Mouse (Mus musculus): ENCODE data around the gene Timm17a.

The Timm17a gene

GRCm38 (mm10) chr1:135341947-135342346 lies 28.4 kb upstream of the Timm17a start:
- no peak for TF ChIP-seq NANOG (IDR thresholded peaks at IDR 0.05; ENCODE audit: borderline replicate concordance, low read length)
- TF ChIP-seq POU5F1 (IDR thresholded peaks at IDR 0.05; ENCODE audit: borderline replicate concordance, low read length) = no peak
- no peak for TF ChIP-seq CTCF (conservative IDR thresholded peaks at IDR 0.05; ENCODE audit: low read length)
- no peaks in the 10 kb centered on the region for H3K36me3 ChIP-seq (ENCODE audit: insufficient read depth, low read length)
- no peak overlapping the region for H3K4me3 ChIP-seq (replicated peaks; ENCODE audit: low read length)
- H3K27me3 ChIP-seq (ENCODE audit: insufficient read depth, low read length) = 0 out of 2 replicates have a peak, but pooled peaks cover 10% of the 10 kb centered on the region
- H3K4me1 ChIP-seq (replicated peaks; ENCODE audit: low read depth, low read length) = peaks cover 31% of the 10 kb centered on the region
- no peaks in the 10 kb centered on the region for H3K9me3 ChIP-seq (ENCODE audit: low read length)

GRCm38 (mm10) chr1:135330578-135330977 lies 17.0 kb upstream of the Timm17a start:
- Histone ChIP-seq H3K27me3 (ENCODE audit: insufficient read depth, low read length) (peaks cover 19% of the 10 kb centered on the region; the same call in 1 of the 2 replicates), H3K4me1 (replicated peaks; ENCODE audit: low read depth, low read length) (peaks cover 5% of the 10 kb centered on the region; the same call in 1 of the 2 replicates), H3K9me3 (ENCODE audit: low read length) (no peaks in the 10 kb centered on the region), H3K4me3 (replicated peaks; ENCODE audit: low read length) (no peak overlapping the region), H3K36me3 (ENCODE audit: insufficient read depth, low read length) (no peaks in the 10 kb centered on the region)
- no peak for TF ChIP-seq CTCF (conservative IDR thresholded peaks at IDR 0.05; ENCODE audit: low read length)

- H3K36me3 ChIP-seq (ENCODE audit: insufficient read depth, low read length) = no peaks in the 10 kb centered on the region
- H3K4me1 ChIP-seq (replicated peaks; ENCODE audit: low read depth, low read length) = peaks cover 24% of the 10 kb centered on the region
- H3K27me3 ChIP-seq (ENCODE audit: insufficient read depth, low read length) = peaks cover 28% of the 10 kb centered on the region
- no peaks in the 10 kb centered on the region for H3K9me3 ChIP-seq (ENCODE audit: low read length)
- TF ChIP-seq CTCF (conservative IDR thresholded peaks at IDR 0.05; ENCODE audit: low read length) = no peak
- no peak for TF ChIP-seq NANOG (IDR thresholded peaks at IDR 0.05; ENCODE audit: borderline replicate concordance, low read length)
- TF ChIP-seq POU5F1 (IDR thresholded peaks at IDR 0.05; ENCODE audit: borderline replicate concordance, low read length) = no peak
- no peak overlapping the region for H3K4me3 ChIP-seq (replicated peaks; ENCODE audit: low read length)
Measured at GRCm38 (mm10) chr1:135328368-135328767, 14.8 kb upstream of the Timm17a start.

- H3K36me3 ChIP-seq (ENCODE audit: insufficient read depth, low read length) = no peaks in the 10 kb centered on the region
- H3K4me3 ChIP-seq (replicated peaks; ENCODE audit: low read length) = no peak overlapping the region
- no peaks in the 10 kb centered on the region for H3K9me3 ChIP-seq (ENCODE audit: low read length)
- H3K27me3 ChIP-seq (ENCODE audit: insufficient read depth, low read length) = peaks cover 25% of the 10 kb centered on the region
- H3K4me1 ChIP-seq (replicated peaks; ENCODE audit: low read depth, low read length) = peaks cover 33% of the 10 kb centered on the region
- TF ChIP-seq POU5F1 (IDR thresholded peaks at IDR 0.05; ENCODE audit: borderline replicate concordance, low read length) (no peak), CTCF (conservative IDR thresholded peaks at IDR 0.05; ENCODE audit: low read length) (no peak), NANOG (IDR thresholded peaks at IDR 0.05; ENCODE audit: borderline replicate concordance, low read length) (no peak)
Measured at GRCm38 (mm10) chr1:135325934-135326333, 12.4 kb upstream of the Timm17a start.

- H3K4me1 ChIP-seq (replicated peaks; ENCODE audit: low read depth, low read length) = peaks cover 33% of the 10 kb centered on the region
- H3K9me3 ChIP-seq (ENCODE audit: low read length) = no peaks in the 10 kb centered on the region
- peaks cover 25% of the 10 kb centered on the region for H3K27me3 ChIP-seq (ENCODE audit: insufficient read depth, low read length)
- TF ChIP-seq NANOG (IDR thresholded peaks at IDR 0.05; ENCODE audit: borderline replicate concordance, low read length) = no peak
- no peak for TF ChIP-seq POU5F1 (IDR thresholded peaks at IDR 0.05; ENCODE audit: borderline replicate concordance, low read length)
- no peak for TF ChIP-seq CTCF (conservative IDR thresholded peaks at IDR 0.05; ENCODE audit: low read length)
- no peaks in the 10 kb centered on the region for H3K36me3 ChIP-seq (ENCODE audit: insufficient read depth, low read length)
- H3K4me3 ChIP-seq (replicated peaks; ENCODE audit: low read length) = peak within 1 kb of the TSS; percentile 57
Measured at GRCm38 (mm10) chr1:135324571-135324970, 11.0 kb upstream of the Timm17a start, which contains the start of gene Lmod1. TSS of gene Lmod1 (plus strand) at chr1:135324807.

GRCm38 (mm10) chr1:135323367-135323901 lies 9.9 kb upstream of the Timm17a start:
- H3K27me3 ChIP-seq (ENCODE audit: insufficient read depth, low read length) = peaks cover 21% of the 10 kb centered on the region
- H3K4me1 ChIP-seq (replicated peaks; ENCODE audit: low read depth, low read length) = peaks cover 33% of the 10 kb centered on the region

GRCm38 (mm10) chr1:135312201-135312600 lies 1.4 kb downstream of the Timm17a start:
- H3K4me3 ChIP-seq (replicated peaks; ENCODE audit: low read length) = peak overlapping the region; percentile 94
- peaks cover 29% of the 10 kb centered on the region for H3K4me1 ChIP-seq (replicated peaks; ENCODE audit: low read depth, low read length)
- TF ChIP-seq CTCF (conservative IDR thresholded peaks at IDR 0.05; ENCODE audit: low read length) = no peak
- no peak for TF ChIP-seq NANOG (IDR thresholded peaks at IDR 0.05; ENCODE audit: borderline replicate concordance, low read length)
- TF ChIP-seq POU5F1 (IDR thresholded peaks at IDR 0.05; ENCODE audit: borderline replicate concordance, low read length) = no peak
- H3K36me3 ChIP-seq (ENCODE audit: insufficient read depth, low read length) = peaks cover 35% of the 10 kb centered on the region
- H3K9me3 ChIP-seq (ENCODE audit: low read length) = no peaks in the 10 kb centered on the region
- no peaks in the 10 kb centered on the region for H3K27me3 ChIP-seq (ENCODE audit: insufficient read depth, low read length)

More at GRCm38 (mm10) chr1:135323367-135323901, 9.9 kb upstream of the Timm17a start:
- H3K9me3 ChIP-seq (ENCODE audit: low read length) = no peaks in the 10 kb centered on the region
- no peak overlapping the region for H3K4me3 ChIP-seq (replicated peaks; ENCODE audit: low read length)
- TF ChIP-seq NANOG (IDR thresholded peaks at IDR 0.05; ENCODE audit: borderline replicate concordance, low read length) = no peak
- no peak for TF ChIP-seq CTCF (conservative IDR thresholded peaks at IDR 0.05; ENCODE audit: low read length)
- no peak for TF ChIP-seq POU5F1 (IDR thresholded peaks at IDR 0.05; ENCODE audit: borderline replicate concordance, low read length)
- H3K36me3 ChIP-seq (ENCODE audit: insufficient read depth, low read length) = no peaks in the 10 kb centered on the region

GRCm38 (mm10) chr1:135311356-135311755 lies 2.2 kb downstream of the Timm17a start:
- TF ChIP-seq POU5F1 (IDR thresholded peaks at IDR 0.05; ENCODE audit: borderline replicate concordance, low read length) = no peak
- TF ChIP-seq NANOG (IDR thresholded peaks at IDR 0.05; ENCODE audit: borderline replicate concordance, low read length) = no peak
- no peak for TF ChIP-seq CTCF (conservative IDR thresholded peaks at IDR 0.05; ENCODE audit: low read length)
- H3K27me3 ChIP-seq (ENCODE audit: insufficient read depth, low read length) = no peaks in the 10 kb centered on the region
- no peaks in the 10 kb centered on the region for H3K9me3 ChIP-seq (ENCODE audit: low read length)
- H3K36me3 ChIP-seq (ENCODE audit: insufficient read depth, low read length) = peaks cover 35% of the 10 kb centered on the region
- peak overlapping the region; percentile 37; the same call in 1 of the 2 replicates for H3K4me3 ChIP-seq (replicated peaks; ENCODE audit: low read length)
- H3K4me1 ChIP-seq (replicated peaks; ENCODE audit: low read depth, low read length) = peaks cover 29% of the 10 kb centered on the region

GRCm38 (mm10) chr1:135290908-135291307 lies 22.7 kb downstream of the Timm17a start:
- Histone ChIP-seq H3K36me3 (ENCODE audit: insufficient read depth, low read length) (peaks cover 17% of the 10 kb centered on the region; the same call in 1 of the 2 replicates), H3K9me3 (ENCODE audit: low read length) (no peaks in the 10 kb centered on the region), H3K4me1 (replicated peaks; ENCODE audit: low read depth, low read length) (no peaks in the 10 kb centered on the region), H3K4me3 (replicated peaks; ENCODE audit: low read length) (no peak overlapping the region), H3K27me3 (ENCODE audit: insufficient read depth, low read length) (no peaks in the 10 kb centered on the region)
- TF ChIP-seq POU5F1 (IDR thresholded peaks at IDR 0.05; ENCODE audit: borderline replicate concordance, low read length) (no peak), NANOG (IDR thresholded peaks at IDR 0.05; ENCODE audit: borderline replicate concordance, low read length) (no peak), CTCF (conservative IDR thresholded peaks at IDR 0.05; ENCODE audit: low read length) (no peak)

Measured in E14TG2a.4 (cell line).